Mouse (Mus musculus) neutrophil, adult 5-6 weeks (primary cell): ENCODE data around the gene Pde8b. TPM values are rescaled to one million over a fixed set of nuclear protein-coding genes. Genes with fewer than 3 reads are reported as not detected.

Experiments used
- ATAC-seq: fragments of 151-379, 151-347 bp; 2 replicates; pipeline ENCODE4 v1.8.0; 2017; ENCODE audit warnings: mild to moderate bottlenecking, moderate TSS enrichment; ENCODE audit not compliant: insufficient number of reproducible peaks, poor library complexity, low FRiP score, severe bottlenecking; ENCODE audit errors: extremely low read depth
- total RNA-seq: library from RNA; stranded (forward); fragments of 200-1000 nt; gene quantifications from 2 replicates; pipeline ENCODE4 v1.2.3, GENCODE M21; 2017

Gene Pde8b
- total RNA-seq, 1 experiment from 2014 or later, result 0.35 TPM

DNA sequence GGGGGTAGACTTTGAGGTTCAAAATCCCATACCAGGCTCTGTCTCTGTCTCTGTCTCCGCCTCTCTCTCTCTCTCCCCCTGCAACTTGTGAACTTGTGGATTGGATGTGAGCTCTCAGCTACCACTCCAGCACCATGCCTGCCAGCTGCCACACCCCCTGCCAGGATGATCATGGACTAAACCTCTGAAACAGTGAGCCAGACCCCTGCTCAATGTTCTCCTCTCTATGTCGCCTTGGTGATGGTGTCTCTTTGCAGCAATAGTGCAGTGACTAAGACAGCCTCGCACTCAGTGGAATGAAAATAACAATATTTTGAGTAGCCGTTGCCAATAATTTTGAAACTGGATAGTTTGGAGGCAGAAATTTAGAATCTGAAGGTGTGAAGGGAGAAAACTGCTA is 77.8 kb downstream of the Pde8b start:
- ATAC-seq, result no peak

DNA sequence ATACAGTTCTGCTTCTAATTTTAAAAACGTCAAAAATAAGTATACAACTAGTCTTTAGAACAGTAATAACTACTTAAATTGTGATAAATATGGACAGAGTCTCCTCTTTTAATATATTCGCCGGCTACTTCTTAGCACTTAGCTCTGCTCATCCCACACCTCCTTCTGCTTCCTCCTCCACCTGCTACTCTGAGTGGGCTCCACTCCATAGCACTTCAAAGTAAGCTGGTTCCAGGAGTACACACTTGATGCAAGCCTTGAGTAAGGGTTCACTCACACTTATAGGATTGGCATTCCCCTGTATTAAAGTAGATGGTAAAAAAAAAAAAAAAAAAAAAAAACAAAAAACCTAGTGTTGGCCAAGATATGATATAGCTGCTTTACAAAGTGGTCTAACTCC is 89.9 kb downstream of the Pde8b start:
- ATAC-seq, result no peak

DNA sequence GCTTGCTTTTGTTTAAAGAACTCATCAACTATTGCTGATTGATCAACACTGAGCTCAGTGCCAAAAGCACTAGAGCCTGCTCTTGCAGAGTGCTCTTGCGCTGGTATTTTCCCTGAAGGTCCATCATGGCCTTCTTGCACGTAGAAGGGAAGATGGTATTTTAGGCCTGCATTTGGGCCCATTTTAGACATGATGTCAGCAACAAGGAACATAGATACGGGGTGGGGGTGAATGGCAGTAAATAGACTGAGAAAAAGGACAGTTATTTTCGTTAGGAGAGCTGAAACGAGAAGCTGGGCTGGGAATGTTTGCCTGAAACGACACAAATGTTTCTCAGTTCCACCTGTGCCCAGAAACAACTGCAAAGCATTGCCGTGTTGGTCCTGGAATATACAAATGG is 91.2 kb downstream of the Pde8b start:
- ATAC-seq, result no peak

DNA sequence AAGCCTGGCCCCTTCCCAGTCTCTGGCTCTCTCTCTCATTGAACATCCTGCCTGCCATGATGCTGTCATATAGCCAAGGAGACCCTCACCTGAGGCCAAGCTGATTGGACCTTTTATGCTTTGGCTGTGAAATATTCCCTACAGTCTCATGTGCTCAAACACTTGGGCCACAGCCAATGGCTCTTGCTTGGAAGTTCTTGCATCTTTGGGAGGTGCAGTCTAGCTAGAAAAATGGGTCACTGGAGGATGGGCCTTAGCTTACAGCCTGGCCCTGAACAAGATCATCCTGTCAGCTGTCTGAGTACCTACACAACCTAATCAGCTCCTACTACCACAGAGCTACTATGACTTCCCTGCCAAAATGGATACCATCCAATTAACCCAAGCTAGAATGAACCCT is 105.4 kb downstream of the Pde8b start:
- ATAC-seq, result no peak

DNA sequence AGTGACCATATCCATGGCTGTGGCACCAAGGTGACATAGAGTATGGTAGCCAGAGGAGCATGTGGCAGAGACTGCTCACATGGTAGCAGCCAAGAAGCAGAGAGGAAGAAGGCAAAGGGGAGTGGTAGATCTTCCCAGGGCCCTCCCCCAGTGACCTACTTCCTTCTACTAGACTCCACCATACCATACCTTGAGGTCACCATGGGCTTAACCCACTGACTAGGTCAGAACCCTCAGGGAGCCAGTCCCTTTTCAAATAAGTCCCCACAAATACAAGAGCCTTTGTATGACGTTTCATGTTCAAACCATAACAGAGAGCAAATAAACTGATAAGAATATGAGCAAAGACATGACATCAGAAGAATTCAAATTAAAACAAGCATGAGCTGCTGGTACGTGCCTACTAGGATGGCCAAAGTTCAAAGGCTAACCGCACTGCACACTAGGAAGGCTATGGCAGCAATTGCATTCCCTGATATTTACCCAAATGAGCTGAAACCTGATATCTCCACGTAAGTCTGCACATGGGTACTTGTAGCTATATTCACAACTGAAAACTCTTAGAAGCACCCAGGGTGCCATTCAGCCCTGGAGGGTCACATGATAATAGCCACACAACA is 109.6 kb downstream of the Pde8b start:
- no peak for ATAC-seq

GRCm38 (mm10) chr13:95135326-95136150 is 114.6 kb downstream of the Pde8b start:
- no peak for ATAC-seq

- no peak for ATAC-seq
Measured at GRCm38 (mm10) chr13:95131848-95132247, 118.3 kb downstream of the Pde8b start.

- no peak for ATAC-seq
Measured at GRCm38 (mm10) chr13:95131041-95131440, 119.1 kb downstream of the Pde8b start.

- ATAC-seq, result no peak
Measured at GRCm38 (mm10) chr13:95127288-95127687, 122.8 kb downstream of the Pde8b start.

DNA sequence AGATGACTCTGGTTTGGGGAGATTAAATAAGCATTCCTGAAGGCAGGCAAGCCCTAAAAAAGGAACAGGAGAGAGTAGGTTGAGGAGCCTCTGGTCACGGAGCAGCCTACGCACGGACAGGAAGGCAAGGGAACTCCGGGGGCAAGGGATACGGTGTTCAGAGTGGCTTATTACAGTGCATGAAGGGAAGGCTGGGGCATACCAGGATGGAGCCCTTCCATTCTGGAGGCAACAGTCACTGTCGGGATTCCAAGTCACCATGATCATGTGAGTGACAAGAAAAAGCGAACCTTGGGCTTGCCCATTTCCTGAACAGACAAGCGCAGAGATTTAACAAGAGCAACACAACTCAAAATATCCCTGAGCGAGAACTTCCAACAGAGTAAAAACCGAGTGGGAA is 123.3 kb downstream of the Pde8b start:
- no peak for ATAC-seq

GRCm38 (mm10) chr13:95125546-95126215 is 124.5 kb downstream of the Pde8b start:
- no peak for ATAC-seq

- ATAC-seq, result no peak
Measured at GRCm38 (mm10) chr13:95120570-95120969, 129.6 kb downstream of the Pde8b start.

DNA sequence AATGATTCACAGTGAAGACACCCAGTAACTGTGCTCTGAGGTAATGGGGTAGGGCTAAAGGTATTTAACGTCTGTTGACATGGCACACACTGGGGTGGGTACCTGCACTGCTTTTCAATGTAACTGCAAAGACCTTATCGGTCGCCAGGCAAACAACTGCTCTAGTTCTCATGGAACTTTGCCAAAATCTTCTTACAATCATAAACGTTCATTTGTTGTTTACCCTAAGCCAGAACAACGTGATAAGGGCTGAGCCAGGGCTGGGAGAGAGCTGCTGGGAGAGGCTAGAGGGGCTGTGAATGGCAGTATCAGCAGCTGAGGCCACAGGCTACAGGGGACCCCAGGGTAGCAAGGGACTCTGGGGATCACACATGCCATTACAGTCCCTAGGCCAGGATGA is 136.4 kb downstream of the Pde8b start:
- no peak for ATAC-seq

DNA sequence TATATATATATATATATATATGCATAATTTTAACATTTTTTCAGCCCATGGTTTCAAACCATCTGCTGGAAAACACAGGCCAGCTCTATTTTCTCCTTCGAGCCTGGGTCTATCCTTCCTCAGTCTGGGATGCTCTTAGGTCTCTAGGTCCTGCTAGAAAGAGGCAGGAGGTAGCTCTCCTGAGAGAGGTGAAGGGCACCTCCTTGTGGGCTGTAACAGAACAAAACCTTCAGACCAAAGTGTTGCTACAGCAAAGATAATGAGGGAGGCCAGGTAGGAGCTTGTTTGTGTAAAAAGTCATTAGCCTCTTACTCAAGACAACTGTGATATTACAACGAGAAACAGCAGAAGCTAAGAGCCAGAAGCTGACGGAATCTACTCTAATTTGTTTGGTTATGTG is 140.6 kb downstream of the Pde8b start:
- ATAC-seq, result no peak

GRCm38 (mm10) chr13:95108035-95108434 is 142.1 kb downstream of the Pde8b start:
- no peak for ATAC-seq

DNA sequence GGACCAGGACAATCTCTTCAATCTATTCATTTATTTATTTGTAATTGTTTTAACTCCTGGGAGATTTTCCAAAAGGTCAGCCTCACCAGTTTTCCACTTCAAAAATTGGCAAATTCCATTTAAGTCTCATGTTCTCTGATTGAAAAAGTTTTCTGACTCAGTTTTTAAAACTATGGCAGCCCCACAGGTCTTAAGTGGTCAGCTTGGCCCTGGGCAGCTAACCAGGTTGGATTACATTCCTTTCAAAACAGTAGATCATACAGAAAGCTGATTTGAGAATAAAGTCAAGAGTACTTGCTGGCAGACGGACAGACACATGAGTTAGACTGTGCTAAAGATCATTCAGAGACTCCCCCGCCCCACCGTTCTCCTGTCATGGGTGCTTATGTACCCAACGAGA is 145.3 kb downstream of the Pde8b start:
- ATAC-seq, result no peak

GRCm38 (mm10) chr13:95102985-95103590 is 147.0 kb downstream of the Pde8b start:
- ATAC-seq, result no peak

DNA sequence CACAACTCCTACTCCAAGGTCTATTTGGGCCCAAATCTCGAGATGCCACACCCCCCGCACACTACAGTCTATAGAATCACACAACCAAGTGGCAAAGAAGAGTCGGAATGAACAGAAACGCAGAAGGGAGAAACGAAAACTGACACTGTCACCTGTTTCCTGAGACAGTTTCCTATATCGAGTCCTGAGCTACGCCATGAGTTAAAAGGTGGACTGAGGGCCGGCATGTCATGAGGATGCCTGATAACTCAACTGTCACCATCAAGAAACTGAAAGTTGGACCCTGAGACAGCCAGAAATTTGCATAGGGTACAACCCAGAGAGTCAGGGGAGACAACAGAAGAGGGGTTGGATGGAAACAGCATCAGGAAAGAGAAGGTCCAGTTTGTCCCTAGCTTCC is 148.8 kb downstream of the Pde8b start:
- no peak for ATAC-seq

GRCm38 (mm10) chr13:95098931-95099720 is 151.0 kb downstream of the Pde8b start:
- no peak for ATAC-seq
